Mouse (Mus musculus): Measurements from ENCODE around the gene Tstd2. TPM values are rescaled to one million over a fixed set of nuclear protein-coding genes. Genes with fewer than 3 reads are reported as not detected.

The Tstd2 gene
- polyA plus RNA-seq, 1 experiment from 2014 or later, result 74.1 TPM

DNA sequence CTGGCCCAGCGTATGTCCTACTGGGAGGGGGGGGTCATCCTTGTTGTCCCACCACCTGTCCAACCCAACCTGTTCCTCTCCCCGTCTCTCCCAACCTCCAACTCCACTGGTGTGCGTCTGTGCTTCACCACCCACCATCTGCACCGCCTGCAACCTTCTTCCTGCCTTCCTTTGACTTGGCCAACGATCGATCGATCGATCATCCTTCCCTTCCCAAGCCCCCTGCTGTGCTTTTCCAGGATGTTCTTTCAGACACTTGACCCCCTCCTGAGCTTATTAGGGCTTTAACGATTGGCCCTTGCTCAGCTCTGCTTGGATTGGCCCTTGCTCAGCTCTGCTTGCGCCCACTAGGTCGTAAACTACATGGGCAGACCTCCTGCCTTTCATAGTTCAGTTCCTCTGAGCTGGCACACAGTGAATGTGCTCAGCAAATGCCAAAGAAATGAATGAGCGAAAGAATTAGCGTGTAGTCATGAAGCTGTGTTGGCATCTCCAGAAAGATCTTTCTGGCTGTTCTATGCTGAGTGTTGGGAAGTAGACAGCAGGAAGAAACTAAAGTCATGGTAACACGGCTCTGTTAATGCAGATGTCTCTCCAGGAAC lies 48.9 kb downstream of the Tstd2 start:
- Histone ChIP-seq H3K4me3 (no peak overlapping the region), H3K9me3 (no peaks in the 10 kb centered on the region), H3K4me1 (peaks cover 22% of the 10 kb centered on the region), H3K36me3 (replicated peaks) (no peaks in the 10 kb centered on the region), H3K27me3 (replicated peaks; ENCODE audit: low read depth, poor library complexity, severe bottlenecking) (no peaks in the 10 kb centered on the region), H3K27ac (replicated peaks) (no peak overlapping the region)
- DNase-seq (ENCODE audit: low spot score), result no peak
- WGBS, result 88% methylated on average over 14 of the region's 14 CpGs

DNA sequence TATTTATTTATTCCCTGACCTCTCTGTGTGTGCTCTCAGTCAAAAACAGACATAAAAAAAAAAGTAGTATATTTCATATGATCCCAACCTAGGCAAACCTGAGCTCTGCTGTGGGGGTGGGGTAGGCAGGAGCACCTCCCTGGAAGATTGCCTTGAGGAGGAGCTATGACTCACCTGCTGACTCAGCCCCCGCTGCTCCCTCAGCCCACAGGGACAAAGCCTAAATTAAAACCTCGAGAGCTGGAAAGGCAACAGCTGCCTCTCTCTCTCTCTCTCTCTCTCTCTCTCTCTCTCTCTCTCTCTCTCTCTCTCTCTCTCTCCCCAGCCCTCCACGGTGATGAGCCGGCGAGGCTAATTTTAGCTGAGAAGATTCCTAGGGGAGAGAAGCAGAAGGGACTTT lies 50.6 kb downstream of the Tstd2 start:
- Histone ChIP-seq H3K4me3 (no peak overlapping the region), H3K9me3 (no peaks in the 10 kb centered on the region), H3K36me3 (replicated peaks) (no peaks in the 10 kb centered on the region), H3K4me1 (peaks cover 16% of the 10 kb centered on the region), H3K27me3 (replicated peaks; ENCODE audit: low read depth, poor library complexity, severe bottlenecking) (no peaks in the 10 kb centered on the region), H3K27ac (replicated peaks) (no peak overlapping the region)
- no peak for DNase-seq (ENCODE audit: low spot score)
- 44% methylated on average over 5 of the region's 5 CpGs for WGBS

DNA sequence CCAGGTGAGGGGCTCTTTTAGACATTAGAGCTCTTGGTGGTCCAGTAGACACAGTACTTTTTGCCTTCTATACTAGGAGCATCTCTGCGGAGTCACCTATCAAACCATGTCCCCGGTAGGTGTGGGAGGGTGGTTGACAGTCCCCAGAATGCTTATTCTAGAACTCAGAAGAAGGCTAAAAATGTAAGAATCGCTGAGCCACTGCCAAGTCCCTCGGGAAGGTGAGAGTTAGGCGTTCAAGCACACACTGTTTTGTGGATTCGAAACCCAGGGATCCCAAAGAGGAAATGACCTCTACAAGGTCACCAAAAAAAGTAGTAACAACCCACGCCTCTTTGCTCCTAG lies 51.1 kb downstream of the Tstd2 start:
- H3K4me1 ChIP-seq, result peaks cover 12% of the 10 kb centered on the region
- WGBS, result 80% methylated on average over 7 of the region's 7 CpGs
- no peaks in the 10 kb centered on the region for H3K36me3 ChIP-seq (replicated peaks)
- DNase-seq (ENCODE audit: low spot score), result no peak
- H3K27me3 ChIP-seq (replicated peaks; ENCODE audit: low read depth, poor library complexity, severe bottlenecking), result no peaks in the 10 kb centered on the region
- H3K9me3 ChIP-seq, result no peaks in the 10 kb centered on the region
- no peak overlapping the region for H3K4me3 ChIP-seq
- no peak overlapping the region for H3K27ac ChIP-seq (replicated peaks)

DNA sequence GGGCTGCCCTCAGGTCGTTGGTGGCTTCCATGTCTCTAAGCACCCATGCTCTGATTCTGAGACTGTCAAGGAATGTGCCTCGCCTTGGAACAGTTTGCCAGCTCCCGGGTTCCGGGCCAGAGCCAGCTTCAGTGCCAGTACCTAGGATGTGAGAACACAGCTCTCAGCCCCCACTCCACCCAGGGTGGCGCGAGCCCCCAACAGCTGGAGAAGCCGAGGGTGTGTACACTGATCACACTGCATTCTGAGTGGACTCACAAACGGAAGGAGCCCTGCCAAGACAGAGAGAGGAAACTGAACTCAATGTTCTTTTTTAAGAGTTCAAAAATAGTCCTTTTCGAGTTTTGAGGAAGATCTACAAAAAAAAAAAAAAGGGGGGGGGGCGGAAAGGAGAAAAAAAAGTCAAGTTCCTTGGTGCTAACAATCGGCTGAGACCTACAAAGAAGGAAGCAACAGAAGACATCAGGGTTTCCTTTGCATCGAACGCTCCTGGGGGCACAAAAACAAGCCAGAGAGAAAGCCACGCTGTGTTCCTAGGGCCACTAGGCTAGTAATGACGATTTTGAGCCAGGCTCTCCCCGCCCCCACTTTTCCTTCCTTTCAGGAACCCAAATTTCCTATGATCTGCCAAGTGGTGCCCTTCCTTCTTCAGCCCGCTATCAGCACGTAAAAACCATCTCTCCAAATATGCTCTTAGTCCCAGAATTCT lies 51.6 kb downstream of the Tstd2 start:
- WGBS, result 79% methylated on average over 18 of the region's 18 CpGs
- Histone ChIP-seq H3K36me3 (replicated peaks) (no peaks in the 10 kb centered on the region), H3K27me3 (replicated peaks; ENCODE audit: low read depth, poor library complexity, severe bottlenecking) (no peaks in the 10 kb centered on the region), H3K4me1 (peaks cover 12% of the 10 kb centered on the region), H3K9me3 (no peaks in the 10 kb centered on the region), H3K27ac (replicated peaks) (no peak overlapping the region), H3K4me3 (no peak overlapping the region)
- DNase-seq (ENCODE audit: low spot score), result no peak

DNA sequence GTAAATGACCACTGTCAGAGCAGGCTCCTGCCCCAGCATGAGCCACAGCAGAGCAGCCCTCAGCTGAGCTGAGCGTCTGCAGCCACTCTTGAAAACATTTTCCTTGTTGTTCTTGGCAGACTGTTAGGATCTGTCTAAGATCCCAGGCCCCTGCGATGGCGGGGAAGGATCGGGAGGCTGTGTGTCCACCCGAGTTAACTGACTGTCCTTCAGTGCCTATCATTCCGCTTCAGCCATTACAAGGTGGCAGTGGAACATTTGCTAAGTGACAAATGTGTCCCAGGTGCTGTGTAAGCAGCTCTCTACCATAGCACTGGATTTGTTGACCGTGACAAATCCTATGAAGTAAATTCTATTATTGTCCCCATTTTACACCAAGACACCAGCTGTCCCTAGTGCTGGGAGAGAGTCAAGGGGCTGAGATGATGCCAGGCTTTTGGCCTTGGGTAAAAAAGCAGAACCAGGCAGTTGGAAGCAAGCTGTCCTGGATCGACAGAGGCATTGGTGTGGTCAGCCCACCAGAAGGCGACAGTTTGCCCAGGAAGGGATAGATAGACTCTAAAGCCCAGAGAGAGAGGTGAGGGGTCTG lies 53.2 kb downstream of the Tstd2 start:
- 73% methylated on average over 9 of the region's 9 CpGs for WGBS
- Histone ChIP-seq H3K27ac (replicated peaks) (no peak overlapping the region), H3K27me3 (replicated peaks; ENCODE audit: low read depth, poor library complexity, severe bottlenecking) (no peaks in the 10 kb centered on the region), H3K4me1 (peaks cover 12% of the 10 kb centered on the region), H3K36me3 (replicated peaks) (no peaks in the 10 kb centered on the region), H3K9me3 (no peaks in the 10 kb centered on the region), H3K4me3 (no peak overlapping the region)
- no peak for DNase-seq (ENCODE audit: low spot score)

DNA sequence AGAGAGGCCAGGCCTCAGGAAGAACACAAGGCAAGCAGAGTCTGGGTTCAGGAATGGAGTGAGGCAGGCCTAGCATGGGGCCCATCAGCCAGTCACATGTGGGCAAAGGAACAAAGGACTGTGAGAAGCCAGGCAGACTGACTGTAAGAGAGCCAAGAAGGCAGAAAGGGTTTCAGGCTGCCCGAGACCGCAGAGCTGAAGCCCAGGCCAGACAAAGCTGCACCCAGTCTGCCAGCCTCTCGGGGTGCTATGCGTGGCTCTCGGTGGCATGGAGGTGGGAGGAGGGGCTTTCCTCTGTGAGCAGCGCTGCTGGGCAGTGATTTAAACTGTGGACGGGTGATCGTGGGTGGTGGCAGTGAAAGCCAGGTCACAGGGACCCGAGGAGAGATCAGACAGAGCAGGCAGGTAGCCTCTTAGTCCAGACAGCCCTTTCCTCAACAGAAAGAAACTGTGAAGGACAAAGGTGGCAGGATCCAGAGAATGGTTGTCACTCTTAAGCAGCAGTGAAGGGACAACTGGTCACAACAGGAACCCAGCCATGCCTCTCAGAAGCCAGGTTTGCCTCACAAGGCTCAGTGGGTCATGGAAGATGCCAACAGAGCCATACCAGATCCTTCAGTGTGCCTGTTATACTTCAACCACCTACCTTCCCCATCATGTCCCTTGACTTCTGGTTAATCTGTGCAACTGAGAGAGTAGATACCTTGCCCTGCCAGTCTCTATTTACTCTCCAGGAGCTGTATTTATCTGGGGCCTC lies 53.9 kb downstream of the Tstd2 start:
- Histone ChIP-seq H3K27ac (replicated peaks) (0 out of 2 replicates have a peak overlapping the region, but pooled peaks have one; percentile 32), H3K4me1 (peaks cover 12% of the 10 kb centered on the region)
- WGBS, result 69% methylated on average over 9 of the region's 9 CpGs

DNA sequence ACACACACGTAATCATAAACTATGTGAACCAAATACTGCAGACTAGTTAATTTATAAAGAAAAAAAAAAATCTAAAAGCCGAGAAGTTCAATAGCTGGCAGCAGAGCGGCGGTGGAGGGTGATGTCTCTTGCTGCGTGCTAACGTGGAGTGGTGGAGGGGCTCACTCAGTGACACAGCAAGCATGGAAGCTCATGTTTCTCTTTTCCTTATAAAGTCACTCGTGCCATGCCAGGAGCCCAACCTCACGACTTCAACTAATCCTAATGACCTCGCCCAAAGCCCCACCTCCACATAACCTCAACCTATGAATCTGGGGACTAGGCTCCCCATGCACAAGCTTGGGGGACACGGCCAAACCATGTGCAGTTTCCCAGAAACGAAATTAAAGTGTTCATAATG lies 55.9 kb downstream of the Tstd2 start:
- Histone ChIP-seq H3K4me3 (no peak overlapping the region), H3K27me3 (replicated peaks; ENCODE audit: low read depth, poor library complexity, severe bottlenecking) (no peaks in the 10 kb centered on the region), H3K36me3 (replicated peaks) (no peaks in the 10 kb centered on the region), H3K27ac (replicated peaks) (no peak overlapping the region), H3K9me3 (no peaks in the 10 kb centered on the region), H3K4me1 (peaks cover 7% of the 10 kb centered on the region)
- no peak for DNase-seq (ENCODE audit: low spot score)
- WGBS, result 81% methylated on average over 11 of the region's 11 CpGs

More for the DNA sequence above, 53.9 kb downstream of the Tstd2 start:
- Histone ChIP-seq H3K36me3 (replicated peaks) (no peaks in the 10 kb centered on the region), H3K9me3 (no peaks in the 10 kb centered on the region), H3K4me3 (no peak overlapping the region), H3K27me3 (replicated peaks; ENCODE audit: low read depth, poor library complexity, severe bottlenecking) (no peaks in the 10 kb centered on the region)
- DNase-seq (ENCODE audit: low spot score), result no peak

DNA sequence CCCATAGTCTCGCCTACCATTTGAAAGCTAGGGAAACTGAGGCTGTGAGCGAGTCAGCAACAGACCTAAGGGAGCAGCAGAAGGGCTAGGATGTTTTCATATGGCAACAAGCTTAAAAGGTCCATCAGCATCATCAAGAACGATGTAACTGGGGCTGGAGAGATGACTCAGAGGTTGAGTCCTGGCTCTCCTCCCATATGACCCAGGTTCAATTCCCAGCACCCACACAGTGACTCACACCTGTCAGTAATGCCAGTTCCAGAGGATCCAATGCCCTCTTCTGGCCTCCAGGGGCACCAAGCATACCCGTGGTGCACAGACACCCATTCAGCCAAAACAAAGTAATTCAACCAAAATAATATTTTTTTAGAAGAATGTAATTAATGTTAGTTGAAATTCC lies 58.2 kb downstream of the Tstd2 start:
- H3K9me3 ChIP-seq, result no peaks in the 10 kb centered on the region
- no peak overlapping the region for H3K27ac ChIP-seq (replicated peaks)
- WGBS, result 83% methylated on average over 4 of the region's 4 CpGs
- H3K4me3 ChIP-seq, result no peak overlapping the region
- no peaks in the 10 kb centered on the region for H3K27me3 ChIP-seq (replicated peaks; ENCODE audit: low read depth, poor library complexity, severe bottlenecking)
- DNase-seq (ENCODE audit: low spot score), result no peak
- H3K36me3 ChIP-seq (replicated peaks), result no peaks in the 10 kb centered on the region
- peaks cover 5% of the 10 kb centered on the region for H3K4me1 ChIP-seq

DNA sequence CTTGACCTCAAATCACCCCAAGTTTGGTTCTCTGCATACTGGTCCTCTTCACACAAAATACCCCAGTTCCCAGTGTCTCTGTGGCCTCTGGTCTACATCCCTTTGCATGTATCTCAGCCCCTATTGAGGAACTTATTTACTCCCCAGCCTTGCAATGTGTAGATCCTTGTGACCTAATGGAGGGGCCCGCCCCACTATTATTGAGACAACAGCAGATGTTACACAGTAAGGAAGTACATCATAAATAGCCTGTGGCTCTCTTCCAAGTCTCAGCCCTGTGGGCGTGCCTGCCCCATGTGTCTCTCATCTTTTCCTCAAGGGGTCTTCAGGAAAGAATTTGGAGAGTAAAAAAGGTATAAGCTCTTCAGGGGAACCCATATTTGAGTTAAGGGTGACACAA lies 61.6 kb downstream of the Tstd2 start:
- DNase-seq (ENCODE audit: low spot score), result no peak
- Histone ChIP-seq H3K4me1 (no peaks in the 10 kb centered on the region), H3K36me3 (replicated peaks) (no peaks in the 10 kb centered on the region), H3K27me3 (replicated peaks; ENCODE audit: low read depth, poor library complexity, severe bottlenecking) (no peaks in the 10 kb centered on the region), H3K9me3 (no peaks in the 10 kb centered on the region), H3K27ac (replicated peaks) (no peak overlapping the region), H3K4me3 (no peak overlapping the region)
- WGBS, result 83% methylated on average over 2 of the region's 2 CpGs

DNA sequence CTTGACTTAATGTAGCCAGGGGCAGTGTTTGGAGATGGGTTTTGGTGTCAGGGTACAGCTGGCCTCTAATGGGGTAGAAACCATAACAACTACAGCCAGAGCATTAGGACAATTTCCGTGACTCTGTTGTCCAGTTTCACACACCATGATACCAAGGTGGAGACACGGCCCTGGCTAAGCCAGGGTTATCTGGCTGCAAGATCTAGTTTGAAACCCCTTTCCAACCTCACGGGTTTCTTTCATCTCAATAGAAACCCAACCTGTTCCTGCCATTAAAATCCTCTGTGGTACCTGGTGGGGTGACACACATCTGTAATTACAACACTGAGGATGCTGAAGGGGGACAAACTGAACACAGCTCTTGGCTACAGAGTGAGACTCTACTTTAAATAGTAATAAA lies 62.8 kb downstream of the Tstd2 start:
- H3K9me3 ChIP-seq, result no peaks in the 10 kb centered on the region
- H3K27ac ChIP-seq (replicated peaks), result no peak overlapping the region
- H3K27me3 ChIP-seq (replicated peaks; ENCODE audit: low read depth, poor library complexity, severe bottlenecking), result no peaks in the 10 kb centered on the region
- no peak for DNase-seq (ENCODE audit: low spot score)
- no peak overlapping the region for H3K4me3 ChIP-seq
- no peaks in the 10 kb centered on the region for H3K36me3 ChIP-seq (replicated peaks)
- 81% methylated on average over 3 of the region's 3 CpGs for WGBS
- H3K4me1 ChIP-seq, result no peaks in the 10 kb centered on the region

DNA sequence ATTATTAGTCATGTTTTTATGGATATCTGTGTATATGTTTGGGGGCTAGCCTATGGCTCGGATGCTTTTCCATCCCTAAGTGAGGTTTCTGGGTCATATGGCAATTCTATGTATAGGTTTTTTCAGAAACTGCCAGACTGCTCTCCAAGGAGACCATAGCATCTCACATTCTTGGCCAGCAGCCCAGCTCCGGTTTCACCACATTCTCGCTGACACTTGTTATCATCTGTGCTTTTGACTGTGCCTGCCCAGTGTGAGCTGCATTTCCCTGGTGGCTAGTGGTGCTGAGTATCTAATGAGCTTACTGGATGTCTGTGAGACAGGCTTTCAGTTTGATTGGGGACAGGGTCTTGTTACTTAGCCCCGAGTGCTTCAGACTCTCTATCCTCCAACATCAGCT lies 64.8 kb downstream of the Tstd2 start:
- 72% methylated on average over 4 of the region's 4 CpGs for WGBS
- DNase-seq (ENCODE audit: low spot score), result peak; percentile 24
- Histone ChIP-seq H3K4me1 (no peaks in the 10 kb centered on the region), H3K9me3 (no peaks in the 10 kb centered on the region), H3K4me3 (no peak overlapping the region), H3K27me3 (replicated peaks; ENCODE audit: low read depth, poor library complexity, severe bottlenecking) (no peaks in the 10 kb centered on the region), H3K27ac (replicated peaks) (no peak overlapping the region), H3K36me3 (replicated peaks) (no peaks in the 10 kb centered on the region)

DNA sequence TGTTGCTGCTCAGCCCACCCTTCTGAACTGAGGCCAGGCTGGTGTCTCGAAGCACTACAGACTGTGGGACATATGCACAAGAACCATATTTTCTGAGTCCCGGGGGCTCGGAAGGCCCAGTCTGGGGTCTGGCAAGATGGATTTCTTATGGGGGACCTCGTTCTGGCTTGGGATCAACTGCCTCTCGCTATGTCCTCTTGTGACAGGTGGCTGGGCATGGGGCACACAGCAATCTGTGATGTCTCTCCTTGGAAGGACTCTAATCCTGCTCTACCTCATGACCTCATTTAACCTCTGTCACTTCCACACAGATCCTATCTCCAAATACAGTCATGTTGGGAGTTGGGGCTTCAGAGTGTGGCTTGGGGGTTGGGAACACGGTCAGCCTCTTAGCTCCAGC lies 65.9 kb downstream of the Tstd2 start:
- WGBS, result 87% methylated on average over 6 of the region's 6 CpGs
- Histone ChIP-seq H3K27me3 (replicated peaks; ENCODE audit: low read depth, poor library complexity, severe bottlenecking) (no peaks in the 10 kb centered on the region), H3K4me3 (no peak overlapping the region), H3K4me1 (no peaks in the 10 kb centered on the region), H3K9me3 (no peaks in the 10 kb centered on the region), H3K36me3 (replicated peaks) (no peaks in the 10 kb centered on the region), H3K27ac (replicated peaks) (no peak overlapping the region)
- DNase-seq (ENCODE audit: low spot score), result no peak

Measured in embryonic facial prominence, embryonic 10.5 days (tissue).